16 mouse cellular contexts compared by ENCODE assay signal in genomic region chr8:123788416-123789170, GRCm38 (mm10). TPM values are rescaled to one million over a fixed set of nuclear protein-coding genes. Genes with fewer than 3 reads are reported as not detected.
A peak's percentile ranks its signal among the peaks of the same experiment; 100 is the strongest.
DNase-seq lines count a peak whose midpoint lies in the region; ATAC-seq and TF ChIP-seq lines count a peak whose summit lies in the region.
"Had no signal": no experiment of that assay in that cellular context is flagged by ENCODE, and none has a peak within 500 bp of the region (broad histone marks: within the 10 kb centered on the region; RNA-seq: fewer than 3 reads in every experiment).

No protein-coding gene starts in this region.

- H3K4me3 ChIP-seq in layer of hippocampus, adult 2 months: no peak overlapping the region
- H3K4me3 ChIP-seq in midbrain, embryonic 16.5 days (ENCODE audit: low read depth, low read length): no peak overlapping the region
- H3K4me3 ChIP-seq in forebrain, embryonic 13.5 days: no peak overlapping the region
- H3K4me3 ChIP-seq: embryonic facial prominence, embryonic 15.5 days; forebrain, embryonic 15.5 days; hindbrain, embryonic 15.5 days; limb, embryonic 15.5 days had no signal

- no peak for TF ChIP-seq POLR2A in brain, embryonic 14.5 days (IDR thresholded peaks at IDR 0.05; ENCODE audit: borderline replicate concordance, extremely low read depth, insufficient read depth, insufficient read length, poor library complexity, severe bottlenecking)

- 58% methylated on average over 14 of the region's 14 CpGs for WGBS in midbrain, embryonic 16.5 days
- 53% methylated on average over 14 of the region's 14 CpGs for WGBS in forebrain, embryonic 13.5 days

- no peaks in the 10 kb centered on the region; the same call in 1 of the 2 replicates for H3K4me1 ChIP-seq in midbrain, embryonic 16.5 days (ENCODE audit: control insufficient read depth, insufficient read depth, low read length)
- peaks cover 19% of the 10 kb centered on the region for H3K4me1 ChIP-seq in forebrain, embryonic 13.5 days

- no peak for ATAC-seq in midbrain, embryonic 16.5 days
- no peak for ATAC-seq in forebrain, embryonic 13.5 days
- ATAC-seq: forebrain, embryonic 15.5 days had no signal

- no peaks in the 10 kb centered on the region for H3K27me3 ChIP-seq in midbrain, embryonic 16.5 days (ENCODE audit: control insufficient read depth, insufficient read depth, low read depth, low read length)
- H3K27me3 ChIP-seq in forebrain, embryonic 13.5 days: no peaks in the 10 kb centered on the region
- H3K27me3 ChIP-seq: embryonic facial prominence, embryonic 15.5 days; forebrain, embryonic 15.5 days; hindbrain, embryonic 15.5 days; limb, embryonic 15.5 days had no signal

- no peaks in the 10 kb centered on the region for H3K9me3 ChIP-seq in midbrain, embryonic 16.5 days (replicated peaks; ENCODE audit: control insufficient read depth, low read length, poor library complexity, severe bottlenecking)
- H3K9me3 ChIP-seq in forebrain, embryonic 13.5 days (replicated peaks): no peaks in the 10 kb centered on the region
- H3K9me3 ChIP-seq: embryonic facial prominence, embryonic 15.5 days; forebrain, embryonic 15.5 days; hindbrain, embryonic 15.5 days; limb, embryonic 15.5 days had no signal

- H3K36me3 ChIP-seq in midbrain, embryonic 16.5 days (ENCODE audit: control insufficient read depth, insufficient read depth, low read length): no peaks in the 10 kb centered on the region
- H3K36me3 ChIP-seq in forebrain, embryonic 13.5 days (ENCODE audit: poor library complexity, severe bottlenecking): no peaks in the 10 kb centered on the region
- H3K36me3 ChIP-seq: embryonic facial prominence, embryonic 15.5 days; forebrain, embryonic 15.5 days; hindbrain, embryonic 15.5 days; limb, embryonic 15.5 days had no signal

- H3K9ac ChIP-seq in midbrain, embryonic 16.5 days (ENCODE audit: low read depth, low read length): no peak overlapping the region
- H3K9ac ChIP-seq in forebrain, embryonic 13.5 days: no peak overlapping the region
- H3K9ac ChIP-seq: embryonic facial prominence, embryonic 15.5 days; forebrain, embryonic 15.5 days; hindbrain, embryonic 15.5 days; limb, embryonic 15.5 days; lung, embryonic 14.5 days had no signal

- peak; percentile 70 for DNase-seq in adrenal gland, adult 2 months
- no peak for DNase-seq in adrenal gland, postnatal 25 days
- no peak for DNase-seq in layer of hippocampus, adult 2 months (ENCODE audit: low spot score in 2 of 2)
- no peak for DNase-seq in layer of hippocampus, adult 9-10 months (ENCODE audit: low spot score)
- peak; percentile 11 for DNase-seq in brain, embryonic 14.5 days (ENCODE audit: low read depth)
- DNase-seq in cerebellum, postnatal 36 days: peak; percentile 81 to 85
- DNase-seq: gastrocnemius, postnatal 25 days; layer of hippocampus, postnatal 36 days; lung, embryonic 14.5 days; right cerebral cortex, postnatal 4 days had no signal

- peak overlapping the region; percentile 61; the same call in 1 of the 2 replicates for H3K27ac ChIP-seq in layer of hippocampus, adult 2 months
- H3K27ac ChIP-seq in midbrain, embryonic 16.5 days (ENCODE audit: low read length): no peak overlapping the region
- no peak overlapping the region for H3K27ac ChIP-seq in forebrain, embryonic 13.5 days
- H3K27ac ChIP-seq: embryonic facial prominence, embryonic 15.5 days; forebrain, embryonic 15.5 days; hindbrain, embryonic 15.5 days; limb, embryonic 15.5 days had no signal

- no peak for TF ChIP-seq CTCF in layer of hippocampus, adult 2 months (conservative IDR thresholded peaks at IDR 0.05)
- TF ChIP-seq CTCF in brain, embryonic 14.5 days (IDR thresholded peaks at IDR 0.05; ENCODE audit: borderline replicate concordance, extremely low read depth, insufficient read depth, insufficient read length): no peak

- H3K4me2 ChIP-seq in midbrain, embryonic 16.5 days (ENCODE audit: low read length): no peak overlapping the region
- H3K4me2 ChIP-seq in forebrain, embryonic 13.5 days: no peak overlapping the region
- H3K4me2 ChIP-seq: embryonic facial prominence, embryonic 15.5 days; forebrain, embryonic 15.5 days; limb, embryonic 15.5 days had no signal

RNA-seq across cellular contexts. Expression of gene Rab4a, which starts 17.2 kb away (rescaled TPM):
- total RNA-seq in adrenal gland, adult 2 months (2021): 10 to 100 TPM; 19.2 to 26.7 TPM
- 13.0 and 19.4 TPM in 2 replicates for polyA plus RNA-seq in adrenal gland, adult 2 months (2012; rRNA removed)
- total RNA-seq in adrenal gland, postnatal 25 days (2021): 23.6 and 24.6 TPM in 2 replicates
- 10 to 100 TPM; 41.8 to 48.0 TPM for total RNA-seq in layer of hippocampus, adult 2 months (2021)
- polyA plus RNA-seq in brain, embryonic 14.5 days (2012; rRNA removed): 48.0 and 49.1 TPM in 2 replicates
- polyA plus RNA-seq in midbrain, embryonic 16.5 days (2015; fragmentation: Nextera tagmentation; extraction: Ambion mirVana): 79.2 and 81.0 TPM in 2 replicates
- polyA plus RNA-seq in forebrain, embryonic 13.5 days (2015; fragmentation: Nextera tagmentation; extraction: Ambion mirVana): 70.9 and 72.2 TPM in 2 replicates

Comparison
In these comparisons a context has a peak if more than half of its experiments do, and no peak if none do; other contexts are left out.
1. DNase-seq: peak in adrenal gland, adult 2 months (single experiment), brain, embryonic 14.5 days (single experiment) and cerebellum, postnatal 36 days (2 of 2); none in adrenal gland, postnatal 25 days (single experiment), layer of hippocampus, adult 2 months (0 of 2) and layer of hippocampus, adult 9-10 months (single experiment).